Mouse (Mus musculus): Measurements from ENCODE around the gene Clec16a. TPM values are rescaled to one million over a fixed set of nuclear protein-coding genes. Genes with fewer than 3 reads are reported as not detected.

Clec16a gene
- total RNA-seq, 2 experiments from 2014 or later, result 72.6 to 77.5 TPM

DNA sequence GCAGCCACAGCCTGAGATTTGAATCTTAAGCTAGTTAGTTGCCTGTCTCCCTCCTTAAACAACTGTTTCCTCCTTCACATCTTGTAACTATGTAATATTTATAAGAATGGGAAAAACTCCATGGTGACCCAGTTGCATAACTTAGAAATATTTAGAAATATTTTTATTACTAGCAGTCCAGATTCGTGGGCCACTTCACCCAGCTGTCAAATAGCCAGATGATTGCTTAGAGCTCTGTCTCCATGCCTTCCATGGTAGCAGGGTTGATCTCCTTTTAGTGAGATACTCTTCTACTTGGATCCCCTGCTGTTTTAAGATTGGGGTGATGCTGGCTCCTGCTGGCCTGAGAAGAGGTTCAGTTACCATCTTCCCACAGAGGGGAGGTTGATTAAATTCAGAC, 33.2 kb downstream of the Clec16a start:
- no peak for DNase-seq (ENCODE audit: low spot score in 2 of 2)

DNA sequence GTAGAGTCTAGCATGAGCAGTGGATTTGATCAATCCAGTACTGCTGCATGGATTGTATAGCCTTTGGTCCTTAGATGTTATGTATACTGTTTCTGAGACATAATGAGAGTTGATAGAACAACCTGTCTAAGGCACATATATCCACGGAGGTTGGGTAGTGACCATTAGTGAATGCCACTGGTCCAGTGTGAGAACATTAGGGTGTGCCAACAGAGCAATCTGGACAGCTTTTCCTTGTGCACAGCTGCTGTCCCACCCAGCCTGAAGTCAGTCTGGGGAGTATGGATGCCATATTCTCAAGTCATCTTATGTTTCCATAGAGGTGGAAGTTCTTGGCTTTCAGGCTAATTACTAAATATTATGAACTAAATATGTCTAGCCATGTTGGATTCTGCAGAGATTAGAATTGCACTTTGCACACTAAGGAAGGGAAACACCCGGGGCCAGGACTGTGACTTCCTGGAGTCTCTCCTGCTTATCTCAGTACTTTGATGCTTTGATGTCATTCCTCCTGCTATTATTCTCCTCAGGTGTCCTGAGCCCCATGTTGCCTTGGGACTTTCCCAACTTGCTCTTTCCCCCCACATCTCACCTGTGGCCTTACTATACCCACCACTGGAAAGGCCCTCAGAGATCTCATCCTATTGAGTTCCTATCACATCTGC, 36.2 kb downstream of the Clec16a start:
- no peak for DNase-seq (ENCODE audit: low spot score in 2 of 2)

- no peak for DNase-seq (ENCODE audit: low spot score in 2 of 2)
Observed at GRCm38 (mm10) chr16:10585165-10585564, 40.0 kb downstream of the Clec16a start.

DNA sequence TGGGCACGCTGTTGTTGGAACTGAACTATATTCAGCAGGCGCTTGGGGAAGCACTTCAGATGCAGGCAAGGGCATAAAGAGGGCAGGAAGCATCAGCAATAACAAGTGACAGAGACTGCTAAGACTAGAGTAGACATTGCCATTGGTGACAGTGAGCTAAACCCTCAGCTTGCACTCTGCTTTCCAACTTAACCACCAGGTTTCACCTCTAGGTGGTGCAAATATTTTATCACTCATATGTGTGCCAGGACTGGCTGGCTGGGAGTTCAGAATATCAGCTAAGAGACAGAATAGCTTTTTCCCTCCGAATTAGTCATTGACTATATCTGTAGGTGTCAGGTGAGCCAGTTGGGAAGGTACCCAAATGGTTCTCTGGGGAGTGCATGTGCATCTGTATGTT, 41.4 kb downstream of the Clec16a start:
- peak in 1 of 2 experiments; percentile 35 for DNase-seq (ENCODE audit: low spot score in 2 of 2)

- no peak for DNase-seq (ENCODE audit: low spot score in 2 of 2)
Observed at GRCm38 (mm10) chr16:10599888-10600740, 55.0 kb downstream of the Clec16a start.

DNA sequence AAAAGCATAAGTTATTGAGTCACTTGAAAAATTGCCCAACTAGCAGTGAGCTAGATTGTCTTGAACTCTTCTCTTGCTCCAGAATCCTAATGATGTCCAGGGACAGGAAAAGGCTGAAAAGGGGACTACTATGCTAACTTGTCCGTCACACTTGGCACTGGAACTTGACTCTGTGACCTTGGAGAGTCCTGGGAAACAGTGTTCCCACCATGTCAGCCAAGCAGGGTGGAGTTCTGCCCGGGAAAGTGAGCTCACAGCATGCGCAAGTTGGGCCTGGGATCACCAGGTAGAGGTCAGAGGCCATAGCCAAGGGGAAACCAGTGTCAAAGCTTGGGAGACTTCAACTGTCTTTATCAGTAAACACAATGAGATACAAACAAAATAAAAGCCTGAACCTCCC, 62.7 kb downstream of the Clec16a start:
- DNase-seq (ENCODE audit: low spot score in 2 of 2), result no peak

GRCm38 (mm10) chr16:10609921-10610320, 64.8 kb downstream of the Clec16a start:
- no peak for DNase-seq (ENCODE audit: low spot score in 2 of 2)

DNA sequence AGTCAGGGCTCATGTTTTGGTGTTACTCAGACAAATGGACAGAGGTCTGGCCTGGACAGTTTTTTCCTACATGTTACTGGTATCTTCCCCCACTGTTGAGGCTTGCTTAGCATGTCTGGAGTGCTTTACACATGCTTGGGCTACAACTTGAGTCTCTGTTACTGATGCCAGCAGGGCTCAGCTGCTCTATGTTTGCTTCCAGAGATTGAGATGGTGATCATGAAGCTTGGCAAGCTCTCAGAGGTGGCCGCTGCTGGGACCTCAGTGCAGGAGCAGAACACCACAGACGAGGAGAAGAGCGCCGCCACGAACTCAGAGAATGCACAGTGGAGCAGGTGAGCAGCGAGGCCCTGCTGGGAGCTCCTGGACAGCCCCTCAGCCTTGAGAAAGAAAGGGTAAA, 65.7 kb downstream of the Clec16a start:
- no peak for DNase-seq (ENCODE audit: low spot score in 2 of 2)

- no peak for DNase-seq (ENCODE audit: low spot score in 2 of 2)
Observed at GRCm38 (mm10) chr16:10611306-10611705, 66.2 kb downstream of the Clec16a start.

- no peak for DNase-seq (ENCODE audit: low spot score in 2 of 2)
Observed at GRCm38 (mm10) chr16:10613996-10614395, 68.9 kb downstream of the Clec16a start.

DNA sequence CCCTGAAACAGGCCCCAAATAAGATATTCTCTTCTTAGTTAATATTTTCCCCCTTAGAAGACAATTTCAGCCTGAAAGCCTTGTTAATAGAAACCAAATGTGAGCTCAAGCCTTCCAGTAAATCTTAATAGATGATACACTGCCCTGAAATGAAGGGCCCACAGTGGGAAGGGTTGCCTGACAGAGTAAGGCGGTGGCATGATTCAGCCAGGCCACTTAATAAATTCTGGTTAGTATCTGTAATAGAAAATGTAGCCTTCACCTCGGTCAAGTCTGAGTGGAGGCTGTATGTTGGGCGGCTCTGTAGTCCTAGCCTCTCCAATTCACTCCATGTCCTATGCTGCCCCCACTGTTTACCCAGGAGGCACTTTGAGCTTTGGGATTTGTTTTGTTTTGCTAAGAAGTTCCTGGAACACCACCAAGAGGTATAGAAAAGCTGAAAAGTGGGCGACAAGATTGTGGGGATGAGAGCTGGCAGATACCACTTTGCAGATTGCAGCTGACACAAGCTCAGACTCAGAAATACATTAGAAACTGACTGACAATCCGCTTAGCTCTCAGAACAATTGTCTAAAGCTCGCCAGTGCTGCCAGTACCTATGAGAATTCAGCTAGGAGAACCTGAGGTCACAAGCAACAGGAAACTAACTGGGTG, 75.9 kb downstream of the Clec16a start:
- DNase-seq (ENCODE audit: low spot score in 2 of 2), result peak in 1 of 2 experiments; percentile 46

DNA sequence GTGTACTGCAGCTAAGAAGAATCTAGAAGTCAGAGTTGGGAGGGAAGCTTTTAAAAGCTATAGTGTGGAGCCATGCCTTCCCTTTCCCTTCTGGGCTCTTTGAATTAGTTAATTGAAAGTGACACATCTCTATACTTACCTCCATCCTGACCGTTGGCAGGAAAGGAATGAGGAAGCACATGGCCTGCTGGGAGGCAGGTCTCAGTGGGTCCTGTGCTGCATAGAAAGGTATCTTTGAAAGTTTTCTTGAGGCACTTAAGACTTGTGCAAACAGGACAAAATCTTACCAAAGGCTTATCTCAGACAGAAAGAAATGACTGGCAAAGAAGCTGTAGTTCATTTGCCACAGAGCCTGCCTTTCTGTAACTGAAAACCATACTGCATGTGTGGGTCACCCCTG, 76.6 kb downstream of the Clec16a start:
- no peak for DNase-seq (ENCODE audit: low spot score in 2 of 2)

DNA sequence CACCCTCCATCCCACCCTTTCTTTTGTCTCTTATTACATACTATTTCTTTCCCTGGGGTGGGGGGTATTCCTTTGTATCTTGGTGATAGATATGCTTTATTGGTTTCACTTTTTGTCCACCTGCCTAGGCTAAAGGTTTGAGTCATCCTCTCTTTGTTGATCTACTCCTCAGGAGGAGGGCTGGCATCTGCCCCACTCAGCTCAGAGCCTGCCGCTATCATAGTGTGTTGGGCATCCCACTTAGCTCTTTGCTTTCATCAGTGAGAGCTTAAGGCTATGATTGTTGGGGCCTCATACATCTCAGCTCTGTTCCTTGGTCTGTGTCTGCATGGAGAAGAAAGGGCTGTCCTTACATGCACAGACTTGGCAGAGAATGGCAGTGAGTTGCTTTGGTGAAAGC, 81.0 kb downstream of the Clec16a start:
- no peak for DNase-seq (ENCODE audit: low spot score in 2 of 2)

GRCm38 (mm10) chr16:10627136-10627668, 82.1 kb downstream of the Clec16a start:
- DNase-seq (ENCODE audit: low spot score in 2 of 2), result no peak

DNA sequence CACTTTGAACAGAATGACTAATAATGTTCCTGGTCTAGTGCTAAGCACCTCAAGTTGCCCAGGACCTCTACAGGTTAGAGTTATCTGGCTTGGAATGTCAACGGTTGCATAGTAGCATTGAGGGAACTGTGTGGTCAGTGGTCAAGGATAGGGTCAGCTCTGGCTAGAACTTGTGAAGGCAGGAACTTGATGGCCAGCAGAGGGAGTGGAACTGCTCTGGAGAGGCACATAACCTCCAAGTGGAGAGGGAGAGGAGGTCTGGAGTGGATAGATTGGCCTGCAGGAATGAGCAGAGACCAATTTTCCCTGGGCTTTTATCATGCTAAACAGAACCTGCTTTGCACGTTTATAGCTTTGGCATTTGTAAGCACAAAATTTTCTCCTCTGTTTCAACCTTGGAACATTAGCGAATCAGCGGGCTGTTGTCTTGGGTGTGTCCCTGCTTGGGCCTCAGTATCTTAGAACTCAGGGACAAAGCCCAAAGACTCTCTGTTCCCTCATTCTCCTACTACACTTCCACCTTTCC, 83.0 kb downstream of the Clec16a start:
- no peak for DNase-seq (ENCODE audit: low spot score in 2 of 2)

- DNase-seq (ENCODE audit: low spot score in 2 of 2), result no peak
Observed at GRCm38 (mm10) chr16:10628960-10629359, 83.8 kb downstream of the Clec16a start.

DNA sequence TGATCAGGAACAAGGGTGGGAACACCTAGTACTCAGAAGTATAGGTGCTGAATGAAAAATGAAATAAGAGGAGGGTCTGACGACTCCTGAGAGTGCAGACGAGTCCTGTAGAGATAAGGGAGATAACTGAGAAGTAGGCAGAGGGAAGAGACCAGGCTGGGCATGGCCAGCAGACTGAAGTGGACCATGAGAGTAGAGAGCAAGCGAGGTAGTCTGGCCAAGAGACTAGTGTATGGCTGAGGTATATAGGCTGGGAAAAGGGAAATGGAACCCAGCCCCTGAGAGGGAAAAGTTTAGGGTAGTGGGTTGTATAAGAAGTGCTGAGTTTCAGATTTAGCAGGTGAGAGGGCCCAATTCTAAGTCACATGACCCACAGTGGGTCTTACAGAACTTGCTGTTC, 84.2 kb downstream of the Clec16a start:
- DNase-seq (ENCODE audit: low spot score in 2 of 2), result no peak

GRCm38 (mm10) chr16:10634940-10635339, 89.8 kb downstream of the Clec16a start:
- no peak for DNase-seq (ENCODE audit: low spot score in 2 of 2)

DNA sequence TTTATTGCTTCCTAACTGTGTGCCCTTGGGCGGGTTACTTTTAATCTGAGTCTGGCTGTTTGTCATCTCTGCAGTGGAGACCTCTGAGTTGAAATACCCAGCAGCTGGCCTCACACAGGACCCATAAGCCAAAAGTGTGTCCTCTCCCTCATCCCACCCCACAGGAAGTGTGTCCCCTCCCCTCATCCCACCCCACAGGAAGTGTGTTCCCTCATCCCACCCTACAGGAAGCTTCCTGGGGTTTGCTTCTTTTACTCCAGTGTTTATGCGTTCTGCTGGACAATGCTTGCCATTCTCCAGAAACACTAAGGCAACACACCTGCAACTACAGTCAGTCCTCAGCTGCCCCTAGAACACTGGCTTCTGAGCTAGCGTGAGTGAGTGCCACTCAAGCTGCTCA, 92.8 kb downstream of the Clec16a start:
- no peak for DNase-seq (ENCODE audit: low spot score in 2 of 2)

- no peak for DNase-seq (ENCODE audit: low spot score in 2 of 2)
Observed at GRCm38 (mm10) chr16:10639111-10639889, 94.2 kb downstream of the Clec16a start.

DNA sequence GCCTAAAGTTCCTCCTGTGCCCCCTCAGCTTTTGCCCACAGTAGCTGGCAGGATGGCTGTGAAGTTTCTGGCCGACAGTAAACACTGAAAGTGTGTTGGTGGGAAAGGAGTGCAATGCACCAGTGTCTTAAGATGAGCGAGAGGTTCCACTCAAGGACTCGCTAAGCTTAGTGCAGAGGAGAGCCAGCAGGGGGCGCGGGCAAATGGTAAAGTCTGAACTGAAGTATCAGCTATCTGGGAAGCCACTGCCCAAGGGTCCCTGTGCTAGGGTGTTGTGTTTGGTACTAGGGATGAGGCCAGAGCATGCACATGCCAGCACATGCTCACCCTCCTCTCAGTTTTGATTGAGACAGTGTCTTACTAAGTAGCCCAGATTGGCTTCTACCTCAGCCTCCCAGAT, 94.9 kb downstream of the Clec16a start:
- peak; percentile 57 to 73 for DNase-seq (ENCODE audit: low spot score in 2 of 2)
